Mouse (Mus musculus) midbrain, embryonic 11.5 days (tissue): ENCODE measurements around the gene Dppa4. TPM values are rescaled to one million over a fixed set of nuclear protein-coding genes. Genes with fewer than 3 reads are reported as not detected.

ENCODE experiments used
- polyA plus RNA-seq: library from polyadenylated mRNA; unstranded; fragments of >200 nt; fragmentation: Nextera tagmentation; extraction: Ambion mirVana; gene quantifications from 2 replicates; pipeline ENCODE4 v1.2.1, GENCODE M21; 2014

Dppa4 gene
- polyA plus RNA-seq, 1 experiment from 2014 or later, result not detected

Other genes with a start within 250 kb of the Dppa4 start
- not detected in 2 replicates for gene Dppa2, start 20.2 kb downstream of the Dppa4 start, polyA plus RNA-seq
- not detected in 2 replicates for gene Gm5485, start 128.7 kb downstream of the Dppa4 start, polyA plus RNA-seq
- not detected in 2 replicates for gene Morc1, start 147.5 kb downstream of the Dppa4 start, polyA plus RNA-seq